Mouse (Mus musculus) kidney, postnatal 14 days (tissue): ENCODE results near the gene Sltm.
"Not testable (repeated sequence)": the region's sequence is repeated elsewhere in the genome, so short reads cannot be mapped to it uniquely, and the experiment has no call there.

Experiments used
- DNase-seq: peaks from one replicate; pipeline ENCODE4 v3.0.0; 2022; ENCODE audit warnings: mixed read lengths

The Sltm gene

GRCm38 (mm10) chr9:70542305-70543041 is at the start of gene Sltm:
TSS of gene Sltm (plus strand) at chr9:70542754.
- peak; percentile 100 for DNase-seq

GRCm38 (mm10) chr9:70493038-70493437 is 49.5 kb upstream of the Sltm start:
- no peak for DNase-seq

- DNase-seq, result no peak
These were observed 45.6 kb upstream of the Sltm start for GRCm38 (mm10) chr9:70496990-70497389.

- DNase-seq, result no peak
These were observed 40.1 kb upstream of the Sltm start for GRCm38 (mm10) chr9:70502284-70503014.

- peak; percentile 80 for DNase-seq
These were observed 39.4 kb upstream of the Sltm start for GRCm38 (mm10) chr9:70503015-70503603.

GRCm38 (mm10) chr9:70503626-70504041 is 38.9 kb upstream of the Sltm start, which contains the start of gene Rnf111:
TSS of gene Rnf111 (minus strand) at chr9:70503725.
- peak; percentile 98 for DNase-seq

- DNase-seq, result no peak
These were observed 36.4 kb upstream of the Sltm start for GRCm38 (mm10) chr9:70506186-70506585.

- no peak for DNase-seq
These were observed 35.8 kb upstream of the Sltm start for GRCm38 (mm10) chr9:70506787-70507186.

- DNase-seq, result peak; percentile 55
These were observed 32.5 kb upstream of the Sltm start for GRCm38 (mm10) chr9:70509906-70510525.

- peak; percentile 37 for DNase-seq
These were observed 31.5 kb upstream of the Sltm start for GRCm38 (mm10) chr9:70510998-70511583.

GRCm38 (mm10) chr9:70511681-70512080 is 30.9 kb upstream of the Sltm start:
- DNase-seq, result no peak

- no peak for DNase-seq
These were observed 21.9 kb upstream of the Sltm start for GRCm38 (mm10) chr9:70520651-70521050.

- DNase-seq, result no peak
These were observed 18.7 kb upstream of the Sltm start for GRCm38 (mm10) chr9:70523813-70524212.

- no peak for DNase-seq
These were observed 18.2 kb upstream of the Sltm start for GRCm38 (mm10) chr9:70524366-70524765.

- no peak for DNase-seq
These were observed 9.2 kb upstream of the Sltm start for GRCm38 (mm10) chr9:70533328-70533727.

- DNase-seq, result no peak
These were observed 970 bp upstream of the Sltm start for GRCm38 (mm10) chr9:70541584-70541983.

- peak; percentile 78 for DNase-seq
These were observed 710 bp downstream of the Sltm start for GRCm38 (mm10) chr9:70543048-70543880.

GRCm38 (mm10) chr9:70543985-70544384 is 1.4 kb downstream of the Sltm start:
- DNase-seq, result no peak

GRCm38 (mm10) chr9:70544831-70545230 is 2.3 kb downstream of the Sltm start:
- no peak for DNase-seq

GRCm38 (mm10) chr9:70546576-70546975 is 4.0 kb downstream of the Sltm start:
- not testable (repeated sequence) for DNase-seq

- no peak for DNase-seq
These were observed 5.8 kb downstream of the Sltm start for GRCm38 (mm10) chr9:70548304-70548703.

GRCm38 (mm10) chr9:70551524-70551923 is 9.0 kb downstream of the Sltm start:
- no peak for DNase-seq
